Mouse (Mus musculus) limb, embryonic 11.5 days (tissue): ENCODE measurements around the gene Lgals9. TPM values are rescaled to one million over a fixed set of nuclear protein-coding genes. Genes with fewer than 3 reads are reported as not detected.

ENCODE experiments used
- ATAC-seq: fragments of 200-750 bp; cut with Nextera tagmentation; 2 replicates; pipeline ENCODE4 v1.8.0; 2017; ENCODE audit warnings: low read depth; ENCODE audit not compliant: insufficient number of reproducible peaks, low FRiP score, low TSS enrichment
- DNase-seq: peaks from one replicate; pipeline ENCODE4 v3.0.0-alpha.2; 2015; ENCODE audit warnings: low spot score
- H3K27ac ChIP-seq: fragments of 300-500 bp; sonication (generic); replicated peaks from 2 replicates; pipeline ENCODE4 v1.5.1; 2014; ENCODE audit warnings: low read depth, mild to moderate bottlenecking, low read length
- H3K27me3 ChIP-seq: fragments of 300-500 bp; sonication (generic); 2 replicates; pipeline ENCODE4 v1.6.1; 2014; ENCODE audit warnings: mild to moderate bottlenecking, low read length, mixed read lengths; ENCODE audit not compliant: control insufficient read depth, insufficient read depth
- H3K36me3 ChIP-seq: fragments of 300-500 bp; sonication (generic); 2 replicates; pipeline ENCODE4 v1.6.1; 2014; ENCODE audit warnings: mild to moderate bottlenecking, low read length, moderate library complexity, mixed read lengths; ENCODE audit not compliant: control insufficient read depth, insufficient read depth
- H3K4me1 ChIP-seq: fragments of 300-500 bp; sonication (generic); 2 replicates; pipeline ENCODE4 v1.6.1; 2014; ENCODE audit warnings: low read length, mixed read lengths; ENCODE audit not compliant: control insufficient read depth, insufficient read depth
- H3K4me2 ChIP-seq: fragments of 300-500 bp; sonication (generic); 2 replicates; pipeline ENCODE4 v1.6.1; 2014; ENCODE audit warnings: low read depth, mild to moderate bottlenecking, moderate library complexity; ENCODE audit not compliant: severe bottlenecking
- H3K4me3 ChIP-seq: fragments of 300-500 bp; sonication (generic); 2 replicates; pipeline ENCODE4 v1.5.1; 2014; ENCODE audit warnings: low read depth, low read length
- H3K9ac ChIP-seq: fragments of 300-500 bp; sonication (generic); 2 replicates; pipeline ENCODE4 v1.6.1; 2014; ENCODE audit warnings: mild to moderate bottlenecking, low read length
- H3K9me3 ChIP-seq: fragments of 300-500 bp; sonication (generic); 2 replicates; pipeline ENCODE4 v1.6.1; 2016; ENCODE audit warnings: low read length; ENCODE audit not compliant: control insufficient read depth
- WGBS: fragments of 180-500 bp; shearing (Covaris S2); extraction: QIAGEN DNeasy Blood & Tissue Kit; methylation state at CpG from one replicate; pipeline ENCODE4 v1.1.7; 2014; 5-methylcytosine and 5-hydroxymethylcytosine counted together
- polyA plus RNA-seq: library from polyadenylated mRNA; unstranded; fragments of >200 nt; fragmentation: Nextera tagmentation; extraction: Ambion mirVana; gene quantifications from 2 replicates; pipeline ENCODE4 v1.2.1, GENCODE M21; 2014

The Lgals9 gene
- polyA plus RNA-seq, 1 experiment from 2014 or later: 2.7 TPM

DNA sequence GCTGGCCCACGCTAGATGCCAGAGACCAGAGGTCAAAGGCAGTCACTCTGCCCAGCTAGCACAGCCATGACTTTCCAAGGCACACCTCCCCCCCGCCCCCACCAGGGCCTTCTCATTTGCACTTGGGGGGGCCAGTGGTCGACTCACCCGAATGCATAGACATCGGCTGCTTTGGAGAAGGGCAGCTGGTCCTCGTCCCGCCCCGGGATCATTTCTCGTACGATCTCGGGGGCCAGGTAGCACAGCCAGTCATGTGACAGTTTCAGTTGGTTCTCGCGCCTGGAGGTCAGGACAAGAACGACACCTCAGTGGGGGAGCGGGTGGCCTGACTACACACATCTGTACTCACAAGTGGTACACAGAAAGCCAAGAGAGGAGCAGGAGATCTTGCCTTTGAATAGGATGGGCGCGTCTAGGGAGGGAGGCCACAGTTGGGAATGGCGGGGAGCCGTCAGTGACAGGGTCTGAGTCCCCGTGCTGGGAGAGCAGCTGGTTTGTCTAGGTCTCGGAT lies 35.8 kb upstream of the Lgals9 start:
- no peak overlapping the region for H3K27ac ChIP-seq
- peaks cover 15% of the 10 kb centered on the region for H3K4me1 ChIP-seq
- H3K9ac ChIP-seq: no peak overlapping the region
- no peaks in the 10 kb centered on the region for H3K36me3 ChIP-seq
- no peaks in the 10 kb centered on the region for H3K27me3 ChIP-seq
- DNase-seq: no peak
- no peaks in the 10 kb centered on the region for H3K9me3 ChIP-seq
- WGBS: 78% methylated on average over 21 of the region's 21 CpGs
- no peak overlapping the region for H3K4me3 ChIP-seq
- ATAC-seq: no peak
- no peak overlapping the region for H3K4me2 ChIP-seq

DNA sequence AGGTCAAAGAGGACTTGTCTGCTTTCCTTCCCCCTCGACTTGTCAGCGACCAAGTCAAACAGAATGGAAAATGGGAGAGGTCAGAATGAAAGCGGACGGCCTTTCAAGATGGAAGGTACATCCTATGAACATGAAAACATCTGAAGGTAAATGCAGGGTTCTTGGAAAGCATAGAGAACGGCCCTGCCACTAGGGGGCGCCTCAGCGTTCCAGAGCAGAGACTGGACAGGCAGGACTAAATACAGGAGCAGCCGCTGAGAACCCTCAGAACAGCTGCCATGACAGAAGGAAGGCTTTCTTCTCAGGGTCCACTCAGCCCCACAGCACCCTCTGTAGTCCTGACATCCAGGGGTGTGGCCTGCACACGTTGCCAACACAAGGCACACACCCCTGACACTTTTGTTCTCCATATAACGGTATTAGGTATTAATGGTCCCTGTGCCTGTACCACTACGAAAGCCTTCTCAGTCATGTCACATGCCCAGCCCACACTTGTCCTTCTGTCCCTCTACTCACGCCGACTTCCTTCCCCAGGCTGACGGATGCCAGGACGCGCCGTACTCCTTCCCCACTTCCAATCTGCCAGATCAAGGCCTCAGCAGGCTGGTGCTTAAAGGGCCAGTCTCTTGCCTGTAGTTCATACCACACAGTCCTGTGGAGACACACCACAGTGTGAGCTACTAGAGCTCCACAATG lies 35.2 kb upstream of the Lgals9 start:
- Histone ChIP-seq H3K9ac (no peak overlapping the region), H3K4me1 (peaks cover 15% of the 10 kb centered on the region), H3K4me2 (no peak overlapping the region), H3K27ac (no peak overlapping the region), H3K4me3 (no peak overlapping the region), H3K27me3 (no peaks in the 10 kb centered on the region), H3K36me3 (no peaks in the 10 kb centered on the region), H3K9me3 (no peaks in the 10 kb centered on the region)
- no peak for ATAC-seq
- no peak for DNase-seq
- 88% methylated on average over 17 of the region's 17 CpGs for WGBS

DNA sequence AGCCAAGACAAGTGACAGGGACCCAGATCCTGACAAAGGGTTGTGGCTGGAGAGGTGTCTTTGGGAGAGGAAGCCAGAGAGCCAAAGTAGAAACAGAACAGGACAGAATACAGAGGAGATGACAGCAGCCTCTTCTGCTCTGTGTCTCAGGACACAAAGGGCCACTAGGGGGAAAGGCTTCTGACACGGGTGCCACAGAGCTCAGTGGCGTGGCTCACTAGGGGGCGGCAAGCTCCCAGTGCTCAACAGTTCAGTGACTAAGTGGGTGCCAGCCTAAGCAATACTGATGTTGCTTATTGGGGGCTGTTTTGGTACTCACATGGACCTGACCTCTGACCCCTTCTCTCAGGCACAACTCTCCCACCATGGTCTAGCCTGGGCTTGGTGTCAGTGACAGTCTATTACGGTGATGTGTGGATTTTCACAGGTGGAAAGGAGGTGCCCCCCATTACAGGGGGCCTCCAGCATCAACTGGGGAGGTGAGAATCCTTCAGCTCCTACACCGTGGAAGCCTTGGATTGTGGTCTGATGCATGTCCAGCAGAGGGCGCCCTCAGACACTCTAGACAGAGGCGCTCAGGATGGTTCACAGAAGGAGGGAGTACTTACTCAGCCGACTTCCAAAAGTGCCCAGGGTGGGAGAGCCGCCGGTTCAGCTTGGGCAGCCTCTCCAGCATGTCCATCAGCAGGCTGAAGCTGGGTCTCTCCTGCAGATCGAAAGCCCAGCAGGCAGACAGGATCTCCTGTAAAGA lies 34.4 kb upstream of the Lgals9 start:
- no peak overlapping the region for H3K4me2 ChIP-seq
- 50% methylated on average over 11 of the region's 11 CpGs for WGBS
- DNase-seq (peak; percentile 85), ATAC-seq (no peak)
- no peaks in the 10 kb centered on the region for H3K27me3 ChIP-seq
- H3K9me3 ChIP-seq: no peaks in the 10 kb centered on the region
- no peak overlapping the region for H3K9ac ChIP-seq
- H3K4me1 ChIP-seq: peaks cover 15% of the 10 kb centered on the region
- H3K27ac ChIP-seq: no peak overlapping the region
- no peak overlapping the region for H3K4me3 ChIP-seq
- H3K36me3 ChIP-seq: no peaks in the 10 kb centered on the region

DNA sequence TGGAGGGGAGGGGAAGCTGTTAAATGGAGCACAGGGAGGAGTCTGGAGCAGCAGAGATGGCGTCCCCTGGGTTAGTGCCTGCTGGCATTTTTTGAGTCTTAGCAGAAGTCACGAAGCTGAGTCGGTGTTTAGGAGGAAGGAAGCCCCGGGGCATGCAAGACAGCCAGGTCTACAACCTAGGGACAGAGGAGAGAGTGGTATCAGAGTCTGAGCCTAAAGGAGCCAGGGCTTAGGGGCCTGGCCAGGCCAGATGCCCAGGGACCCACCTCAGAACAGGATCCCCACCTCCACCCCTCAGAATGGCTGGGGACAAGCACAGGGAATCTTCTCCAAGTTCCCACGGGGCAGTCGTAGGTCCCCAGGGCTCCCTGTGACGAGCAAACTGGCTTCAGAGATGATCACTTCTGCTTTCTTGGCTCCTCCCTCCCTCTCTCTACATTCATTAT lies 32.4 kb upstream of the Lgals9 start:
- Histone ChIP-seq H3K27me3 (no peaks in the 10 kb centered on the region), H3K4me3 (no peak overlapping the region), H3K9me3 (no peaks in the 10 kb centered on the region), H3K36me3 (no peaks in the 10 kb centered on the region), H3K27ac (no peak overlapping the region), H3K4me1 (0 out of 2 replicates have a peak, but pooled peaks cover 4% of the 10 kb centered on the region), H3K4me2 (no peak overlapping the region), H3K9ac (no peak overlapping the region)
- 68% methylated on average over 7 of the region's 7 CpGs for WGBS
- ATAC-seq (no peak), DNase-seq (no peak)

DNA sequence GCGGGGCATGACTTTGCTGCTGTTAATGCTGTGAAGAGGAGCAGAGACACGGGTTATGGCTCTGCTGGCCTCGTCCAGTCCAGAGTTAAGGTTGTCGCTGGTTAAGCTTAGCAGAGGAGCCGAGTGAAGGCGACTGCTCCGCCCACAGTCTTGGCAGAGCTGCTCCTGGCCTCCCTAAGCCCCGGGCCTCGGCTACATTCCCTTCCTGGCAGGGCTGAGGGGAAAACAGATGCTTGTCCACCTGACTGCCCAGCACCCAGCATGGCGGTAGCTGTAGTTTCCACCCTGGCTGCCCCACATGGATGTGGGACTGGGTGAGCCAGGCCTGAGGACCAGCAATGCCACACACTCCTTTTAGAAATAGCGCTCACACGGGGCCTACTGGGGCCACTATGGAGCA lies 31.5 kb upstream of the Lgals9 start:
- 48% methylated on average over 12 of the region's 12 CpGs for WGBS
- no peak for DNase-seq
- Histone ChIP-seq H3K36me3 (no peaks in the 10 kb centered on the region), H3K27ac (no peak overlapping the region), H3K9me3 (no peaks in the 10 kb centered on the region), H3K27me3 (no peaks in the 10 kb centered on the region), H3K9ac (no peak overlapping the region), H3K4me1 (0 out of 2 replicates have a peak, but pooled peaks cover 4% of the 10 kb centered on the region), H3K4me2 (no peak overlapping the region), H3K4me3 (no peak overlapping the region)
- ATAC-seq: no peak

DNA sequence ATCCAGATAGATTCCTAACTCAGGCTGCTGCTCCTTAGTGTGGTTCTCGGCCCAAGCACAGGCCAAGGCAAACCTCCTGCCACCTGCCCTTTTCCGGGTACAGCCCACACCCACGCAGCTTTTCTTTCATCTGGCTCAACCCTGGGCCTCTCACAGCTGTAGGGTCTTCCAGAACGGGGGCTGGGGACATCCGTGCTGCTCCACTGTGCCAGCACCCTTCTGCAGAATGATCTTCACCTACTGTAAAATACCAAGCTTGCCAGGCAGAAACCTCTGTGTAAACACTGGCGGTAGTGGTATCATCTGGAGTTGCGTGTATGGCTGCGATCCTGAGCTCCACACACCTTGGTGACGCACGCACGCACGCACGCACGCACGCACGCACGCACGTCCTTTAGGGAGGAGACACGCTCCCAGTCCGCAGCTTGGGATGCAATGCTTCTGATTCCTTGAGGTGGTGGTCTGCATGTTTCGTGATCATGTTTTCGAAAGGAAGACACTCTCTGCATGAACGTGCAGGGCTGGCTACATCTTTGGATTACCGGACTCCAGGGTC lies 31.0 kb upstream of the Lgals9 start:
- no peak overlapping the region for H3K4me2 ChIP-seq
- no peak overlapping the region for H3K4me3 ChIP-seq
- H3K36me3 ChIP-seq: no peaks in the 10 kb centered on the region
- H3K9me3 ChIP-seq: no peaks in the 10 kb centered on the region
- DNase-seq (no peak), ATAC-seq (no peak)
- H3K27me3 ChIP-seq: no peaks in the 10 kb centered on the region
- WGBS: 90% methylated on average over 24 of the region's 24 CpGs
- no peak overlapping the region for H3K27ac ChIP-seq
- H3K9ac ChIP-seq: no peak overlapping the region
- 0 out of 2 replicates have a peak, but pooled peaks cover 4% of the 10 kb centered on the region for H3K4me1 ChIP-seq

DNA sequence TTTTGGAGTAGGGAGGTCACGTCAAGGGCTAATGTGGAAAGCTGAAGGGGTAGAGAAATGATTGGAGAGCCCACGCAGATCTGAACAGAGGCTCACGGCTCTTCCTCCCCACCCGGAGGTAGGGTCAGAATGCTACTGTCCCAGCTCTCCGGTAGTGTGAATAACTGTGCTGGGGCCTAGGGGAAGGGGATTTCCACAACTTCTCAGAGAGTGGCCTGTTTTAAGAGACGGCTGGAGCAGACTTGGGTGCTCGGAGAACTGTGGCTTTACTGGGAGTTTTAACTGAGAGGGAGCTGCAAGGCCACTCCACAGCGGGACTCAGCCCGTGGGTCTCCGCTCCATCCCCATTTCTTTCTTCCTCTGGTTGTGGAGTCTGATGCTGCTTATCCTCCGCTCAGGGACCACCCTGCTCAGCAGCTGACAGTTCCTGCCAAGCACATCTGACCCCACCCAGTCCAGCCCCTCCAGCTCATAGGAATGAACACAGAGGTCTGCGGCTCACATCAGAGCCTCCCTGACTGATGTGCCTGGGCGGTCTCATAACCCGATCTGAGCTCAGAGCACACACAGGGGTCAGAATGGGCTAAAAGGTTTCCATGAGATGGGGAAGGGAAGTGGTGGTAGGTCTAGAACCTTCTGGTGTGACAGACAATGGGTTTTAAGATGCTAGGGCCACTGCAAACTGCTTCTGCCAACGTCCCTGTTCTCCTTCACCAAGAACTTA lies 30.0 kb upstream of the Lgals9 start:
- no peak for DNase-seq
- H3K4me1 ChIP-seq: 0 out of 2 replicates have a peak, but pooled peaks cover 4% of the 10 kb centered on the region
- ATAC-seq: no peak
- H3K4me2 ChIP-seq: no peak overlapping the region
- H3K9ac ChIP-seq: no peak overlapping the region
- no peaks in the 10 kb centered on the region for H3K9me3 ChIP-seq
- no peak overlapping the region for H3K27ac ChIP-seq
- no peak overlapping the region for H3K4me3 ChIP-seq
- 76% methylated on average over 15 of the region's 15 CpGs for WGBS
- no peaks in the 10 kb centered on the region for H3K27me3 ChIP-seq
- H3K36me3 ChIP-seq: no peaks in the 10 kb centered on the region

DNA sequence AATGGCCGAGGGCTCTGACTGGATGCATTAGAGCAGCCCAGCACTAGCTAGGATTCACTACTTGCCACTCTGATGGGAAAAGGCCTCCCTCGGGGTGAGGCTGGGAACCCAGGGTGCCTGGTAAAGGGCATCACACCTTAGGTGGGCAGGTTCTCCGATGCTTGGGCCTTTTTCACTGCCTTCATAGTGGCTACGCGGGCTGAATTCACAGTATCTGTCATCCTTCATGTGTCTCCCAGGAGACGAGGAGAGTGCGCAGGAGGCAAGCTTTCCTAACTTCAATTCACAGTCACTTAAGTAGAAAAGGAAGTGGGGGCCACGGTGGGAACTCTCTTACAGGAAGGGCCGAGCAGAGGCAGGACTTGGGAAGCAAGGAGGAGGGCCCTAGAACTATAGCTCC lies 29.1 kb upstream of the Lgals9 start:
- Histone ChIP-seq H3K9ac (no peak overlapping the region), H3K36me3 (no peaks in the 10 kb centered on the region), H3K4me2 (no peak overlapping the region), H3K4me1 (0 out of 2 replicates have a peak, but pooled peaks cover 4% of the 10 kb centered on the region), H3K9me3 (no peaks in the 10 kb centered on the region), H3K27me3 (no peaks in the 10 kb centered on the region), H3K4me3 (no peak overlapping the region), H3K27ac (no peak overlapping the region)
- DNase-seq (no peak), ATAC-seq (no peak)
- WGBS: 74% methylated on average over 9 of the region's 9 CpGs
